Mouse (Mus musculus): Measurements from ENCODE around the gene Sbno2. TPM values are rescaled to one million over a fixed set of nuclear protein-coding genes. Genes with fewer than 3 reads are reported as not detected.

Sbno2 gene
- total and polyA plus RNA-seq, 3 experiments = 9.7 to 24.2 (median 22.6) TPM

DNA sequence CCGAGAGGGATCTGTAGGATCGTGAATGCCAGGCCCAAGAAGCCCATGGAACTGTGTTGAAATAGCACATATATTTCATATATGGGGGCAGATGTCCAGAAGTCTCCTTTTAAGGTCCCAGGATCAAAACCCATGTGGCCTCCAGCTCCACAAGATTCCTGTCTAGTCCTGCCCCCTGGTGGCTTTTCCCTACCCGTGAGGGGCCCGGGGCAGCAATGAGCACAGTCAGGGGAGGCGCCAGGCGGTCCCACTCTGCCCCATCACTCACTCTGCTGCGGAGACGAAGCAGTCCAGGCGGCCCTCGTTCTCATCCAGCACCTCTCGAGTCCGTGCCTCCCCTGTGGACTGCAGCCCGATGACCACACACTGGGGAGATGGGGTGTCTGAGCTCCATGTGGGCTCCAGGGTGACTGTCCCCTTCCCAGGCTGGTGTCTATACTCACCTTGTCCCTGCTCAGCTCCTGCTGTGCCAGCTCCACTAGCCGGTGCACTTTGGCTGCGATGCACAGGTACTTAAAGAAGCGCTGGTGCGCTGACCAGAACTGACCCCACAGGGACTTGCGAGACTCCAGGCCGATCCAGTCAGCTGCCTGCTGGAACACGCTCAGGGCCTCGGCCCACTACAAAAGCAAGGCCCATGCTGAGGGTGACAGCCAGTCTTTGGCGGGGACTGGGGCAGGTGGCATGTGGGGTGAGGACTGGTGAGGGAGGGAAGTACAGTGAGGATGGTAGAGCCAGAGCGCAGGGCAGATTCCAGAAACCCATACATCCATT is 41.3 kb downstream of the Sbno2 start:
- H3K27ac ChIP-seq (ENCODE audit: insufficient read depth, low read depth) = no peak overlapping the region
- no peak overlapping the region for H3K4me3 ChIP-seq (replicated peaks in 1 of 3; ENCODE audit: low read depth in 2 of 3, low read length in 2 of 3, poor library complexity in 1 of 3)
- H3K9me3 ChIP-seq (replicated peaks; ENCODE audit: low read length) = no peaks in the 10 kb centered on the region
- no peak overlapping the region for H3K9ac ChIP-seq (ENCODE audit: insufficient read depth, low read depth)
- no peak overlapping the region for H3K4me2 ChIP-seq (ENCODE audit: insufficient read depth, low read depth, poor library complexity, severe bottlenecking)
- TF ChIP-seq E2F4 (IDR thresholded peaks at IDR 0.05; ENCODE audit: insufficient replicate concordance, low read depth, low read length) (no peak), RAD21 (IDR thresholded peaks at IDR 0.05; ENCODE audit: low read depth, low read length) (peak; percentile 33), SMC3 (IDR thresholded peaks at IDR 0.05; ENCODE audit: low read depth, low read length) (peak; percentile 54), CTCF (conservative IDR thresholded peaks at IDR 0.05 in 1 of 2, IDR thresholded peaks at IDR 0.05 in 1 of 2; ENCODE audit: low read depth in 2 of 2, low read length in 2 of 2) (peak in 1 of 2 experiments; percentile 53; a peak in 2 of 4 replicates), JUND (conservative IDR thresholded peaks at IDR 0.05; ENCODE audit: low read depth, low read length) (no peak)
- no peaks in the 10 kb centered on the region for H3K27me3 ChIP-seq (replicated peaks)
- no peaks in the 10 kb centered on the region for H3K79me2 ChIP-seq (replicated peaks; ENCODE audit: control insufficient read depth, extremely low read depth, insufficient read depth, poor library complexity, severe bottlenecking)
- in situ Hi-C loops (cut with MboI; ENCODE audit: low pct_ligation_motif_present, low pct_unique_long_range_greater_than_20kb, low sequenced_read_pairs) (no loop called here), dilution Hi-C loops (cut with MboI; ENCODE audit: extremely low pct_ligation_motif_present, extremely low pct_unique_long_range_greater_than_20kb, low sequenced_read_pairs) (no loop called here)
- DNase-seq (ENCODE audit: extremely low read depth) = no peak
- H3K36me3 ChIP-seq (replicated peaks in 1 of 2; ENCODE audit: control insufficient read depth in 1 of 2, insufficient read depth in 1 of 2, low read length in 1 of 2) = peaks cover 83 to 95% of the 10 kb centered on the region in 2 experiments
- no peaks in the 10 kb centered on the region; a peak in 1 of 4 replicates for H3K4me1 ChIP-seq (ENCODE audit: control insufficient read depth in 1 of 2, insufficient read depth in 2 of 2)

- no peak overlapping the region for H3K27ac ChIP-seq (ENCODE audit: insufficient read depth, low read depth)
- dilution Hi-C loops (cut with MboI; ENCODE audit: extremely low pct_ligation_motif_present, extremely low pct_unique_long_range_greater_than_20kb, low sequenced_read_pairs) (no loop called here), in situ Hi-C loops (cut with MboI; ENCODE audit: low pct_ligation_motif_present, low pct_unique_long_range_greater_than_20kb, low sequenced_read_pairs) (no loop called here)
- H3K9me3 ChIP-seq (replicated peaks; ENCODE audit: low read length) = no peaks in the 10 kb centered on the region
- no peaks in the 10 kb centered on the region for H3K79me2 ChIP-seq (replicated peaks; ENCODE audit: control insufficient read depth, extremely low read depth, insufficient read depth, poor library complexity, severe bottlenecking)
- no peaks in the 10 kb centered on the region for H3K27me3 ChIP-seq (replicated peaks)
- H3K9ac ChIP-seq (ENCODE audit: insufficient read depth, low read depth) = no peak overlapping the region
- no peak overlapping the region for H3K4me3 ChIP-seq (replicated peaks in 1 of 3; ENCODE audit: low read depth in 2 of 3, low read length in 2 of 3, poor library complexity in 1 of 3)
- no peak for DNase-seq (ENCODE audit: extremely low read depth)
- no peaks in the 10 kb centered on the region; a peak in 1 of 4 replicates for H3K4me1 ChIP-seq (ENCODE audit: control insufficient read depth in 1 of 2, insufficient read depth in 2 of 2)
- H3K36me3 ChIP-seq (replicated peaks in 1 of 2; ENCODE audit: control insufficient read depth in 1 of 2, insufficient read depth in 1 of 2, low read length in 1 of 2) = peaks cover 85 to 98% of the 10 kb centered on the region in 2 experiments
- no peak for TF ChIP-seq UBTF (IDR thresholded peaks at IDR 0.05; ENCODE audit: low read depth, low read length)
- no peak for TF ChIP-seq IRF4 (IDR thresholded peaks at IDR 0.05; ENCODE audit: low read depth, low read length)
- TF ChIP-seq KAT2A (IDR thresholded peaks at IDR 0.05; ENCODE audit: insufficient replicate concordance, low read length) = no peak
- TF ChIP-seq NELFE (IDR thresholded peaks at IDR 0.05; ENCODE audit: low read depth, low read length) = no peak
- TF ChIP-seq ZC3H11A (IDR thresholded peaks at IDR 0.05; ENCODE audit: low read depth, low read length) = no peak
- TF ChIP-seq SIN3A (IDR thresholded peaks at IDR 0.05; ENCODE audit: low read length) = no peak
- no peak for TF ChIP-seq JUND (conservative IDR thresholded peaks at IDR 0.05; ENCODE audit: low read depth, low read length)
- H3K4me2 ChIP-seq (ENCODE audit: insufficient read depth, low read depth, poor library complexity, severe bottlenecking) = no peak overlapping the region
These were observed 42.3 kb downstream of the Sbno2 start for GRCm38 (mm10) chr10:80063104-80063503.

Data from CH12.LX (cell line).